Mouse (Mus musculus) erythroblast, embryonic 14.5 days (primary cell): ENCODE measurements around the gene Cel.

Source experiments
- GATA1 ChIP-seq: IDR thresholded peaks from 2 replicates; pipeline ENCODE4 v1.6.1; 2012; ENCODE audit warnings: low read length, inconsistent platforms, mixed read lengths
- TAL1 ChIP-seq: IDR thresholded peaks from 3 replicates; pipeline ENCODE4 v1.6.1; 2012; ENCODE audit warnings: low read length, inconsistent platforms, mixed read lengths

GRCm38 (mm10) chr2:28547237-28548172 is 15.7 kb downstream of the Cel start:
- TF ChIP-seq GATA1 (no peak), TAL1 (no peak)
